In genomic region chr2:168525391-168526154, GRCm38 (mm10) we compare ENCODE assay signal across 7 mouse cellular contexts.
DNase-seq lines count a peak whose midpoint lies in the region; ATAC-seq and TF ChIP-seq lines count a peak whose summit lies in the region.

No protein-coding gene starts in this region.

- 18% methylated on average over 17 of the region's 17 CpGs for WGBS in lung, postnatal 0 days
- WGBS in forebrain, embryonic 10.5 days: 8% methylated on average over 17 of the region's 17 CpGs
- WGBS in limb, embryonic 15.5 days: 9% methylated on average over 17 of the region's 17 CpGs
- 9% methylated on average over 17 of the region's 17 CpGs for WGBS in stomach, embryonic 15.5 days

- H3K4me2 ChIP-seq in lung, postnatal 0 days (replicated peaks; ENCODE audit: low read depth, low read length): peak overlapping the region; percentile 42
- peak overlapping the region; percentile 45 for H3K4me2 ChIP-seq in limb, embryonic 15.5 days
- peak overlapping the region; percentile 64 for H3K4me2 ChIP-seq in stomach, embryonic 15.5 days

- H3K4me1 ChIP-seq in lung, postnatal 0 days (ENCODE audit: insufficient read depth, low read depth, low read length): peaks cover 6% of the 10 kb centered on the region
- H3K4me1 ChIP-seq in forebrain, embryonic 10.5 days: peaks cover 36% of the 10 kb centered on the region
- peaks cover 47% of the 10 kb centered on the region for H3K4me1 ChIP-seq in limb, embryonic 15.5 days
- H3K4me1 ChIP-seq in stomach, embryonic 15.5 days: peaks cover 20% of the 10 kb centered on the region

- no peak for TF ChIP-seq EP300 in lung, postnatal 0 days (IDR thresholded peaks at IDR 0.05)

- DNase-seq in lung, postnatal 0 days (ENCODE audit: low spot score): peak; percentile 19
- no peak for DNase-seq in lung, postnatal 14 days
- no peak for DNase-seq in forebrain, embryonic 10.5 days (ENCODE audit: extremely low spot score, low spot score)
- no peak for DNase-seq in spleen, postnatal 10 days (ENCODE audit: low spot score in 2 of 2)

- H3K27ac ChIP-seq in lung, postnatal 0 days (ENCODE audit: low read length): no peak overlapping the region
- peak overlapping the region; percentile 60 for H3K27ac ChIP-seq in forebrain, embryonic 10.5 days
- H3K27ac ChIP-seq in limb, embryonic 15.5 days: peak overlapping the region; percentile 81
- H3K27ac ChIP-seq in stomach, embryonic 15.5 days: peak overlapping the region; percentile 86

- no peaks in the 10 kb centered on the region for H3K27me3 ChIP-seq in lung, postnatal 0 days (replicated peaks; ENCODE audit: insufficient read depth, low read length)
- peaks cover 46% of the 10 kb centered on the region for H3K27me3 ChIP-seq in forebrain, embryonic 10.5 days (ENCODE audit: poor library complexity, severe bottlenecking)
- 0 out of 2 replicates have a peak, but pooled peaks cover 4% of the 10 kb centered on the region for H3K27me3 ChIP-seq in limb, embryonic 15.5 days
- no peaks in the 10 kb centered on the region for H3K27me3 ChIP-seq in stomach, embryonic 15.5 days (replicated peaks)

- TF ChIP-seq CTCF in lung, postnatal 0 days (IDR thresholded peaks at IDR 0.05): no peak

- H3K4me3 ChIP-seq in lung, postnatal 0 days (ENCODE audit: low read depth, low read length): no peak overlapping the region
- peak overlapping the region; percentile 36 for H3K4me3 ChIP-seq in forebrain, embryonic 10.5 days
- peak overlapping the region; percentile 10 for H3K4me3 ChIP-seq in limb, embryonic 15.5 days
- H3K4me3 ChIP-seq in stomach, embryonic 15.5 days (replicated peaks): peak overlapping the region; percentile 22

- no peaks in the 10 kb centered on the region for H3K9me3 ChIP-seq in lung, postnatal 0 days (ENCODE audit: low read length)
- peaks cover 4% of the 10 kb centered on the region; the same call in 1 of the 2 replicates for H3K9me3 ChIP-seq in forebrain, embryonic 10.5 days
- H3K9me3 ChIP-seq in limb, embryonic 15.5 days: no peaks in the 10 kb centered on the region
- no peaks in the 10 kb centered on the region for H3K9me3 ChIP-seq in stomach, embryonic 15.5 days

- H3K36me3 ChIP-seq in lung, postnatal 0 days (ENCODE audit: insufficient read depth, low read length): no peaks in the 10 kb centered on the region
- no peaks in the 10 kb centered on the region for H3K36me3 ChIP-seq in forebrain, embryonic 10.5 days (replicated peaks)
- H3K36me3 ChIP-seq in limb, embryonic 15.5 days: peaks cover 6% of the 10 kb centered on the region; the same call in 1 of the 2 replicates
- no peaks in the 10 kb centered on the region for H3K36me3 ChIP-seq in stomach, embryonic 15.5 days

- ATAC-seq in lung, postnatal 0 days: peak; percentile 9
- ATAC-seq in limb, embryonic 15.5 days (ENCODE audit: insufficient number of reproducible peaks, low FRiP score, low TSS enrichment, low read depth): peak; percentile 42
- ATAC-seq in stomach, embryonic 15.5 days (ENCODE audit: insufficient read depth, low FRiP score, low read depth): no peak
- ATAC-seq in monocyte, adult 5-6 weeks (replicated peaks; ENCODE audit: insufficient number of reproducible peaks, low FRiP score, low TSS enrichment, poor library complexity, severe bottlenecking): no peak

- H3K9ac ChIP-seq in lung, postnatal 0 days (replicated peaks; ENCODE audit: low read depth): no peak overlapping the region
- no peak overlapping the region for H3K9ac ChIP-seq in limb, embryonic 15.5 days
- no peak overlapping the region for H3K9ac ChIP-seq in stomach, embryonic 15.5 days

Comparison
In these comparisons a context has a peak if more than half of its experiments do, and no peak if none do; other contexts are left out.
1. ATAC-seq: peak in lung, postnatal 0 days (single experiment) and limb, embryonic 15.5 days (single experiment); none in stomach, embryonic 15.5 days (single experiment) and monocyte, adult 5-6 weeks (single experiment).
2. Peak in every context shown above with its lines, with median percentiles within 50 percentile points of each other: H3K4me2 ChIP-seq.